Mouse (Mus musculus): Measurements from ENCODE around the gene Dek. TPM values are rescaled to one million over a fixed set of nuclear protein-coding genes. Genes with fewer than 3 reads are reported as not detected.

Dek gene
- polyA plus RNA-seq, 1 experiment from 2014 or later, result 143 TPM

- Histone ChIP-seq H3K36me3 (ENCODE audit: control insufficient read depth, insufficient read depth) (peaks cover 5% of the 10 kb centered on the region; the same call in 1 of the 2 replicates), H3K9ac (replicated peaks; ENCODE audit: low read depth, low read length) (no peak overlapping the region), H3K9me3 (ENCODE audit: control insufficient read depth, low read length) (no peaks in the 10 kb centered on the region), H3K4me1 (replicated peaks; ENCODE audit: control insufficient read depth, insufficient read depth, low read length) (peaks cover 19% of the 10 kb centered on the region), H3K27me3 (replicated peaks; ENCODE audit: control insufficient read depth, insufficient read depth, low read length) (no peaks in the 10 kb centered on the region), H3K27ac (ENCODE audit: low read length) (no peak overlapping the region), H3K4me3 (replicated peaks; ENCODE audit: low read length) (no peak overlapping the region), H3K4me2 (ENCODE audit: low read length) (no peak overlapping the region)
- no peak for ATAC-seq
- WGBS, result 70% methylated on average over 2 of the region's 2 CpGs
These were observed 5.4 kb downstream of the Dek start for GRCm38 (mm10) chr13:47100587-47100986.

- Histone ChIP-seq H3K27ac (ENCODE audit: low read length) (no peak overlapping the region), H3K9ac (replicated peaks; ENCODE audit: low read depth, low read length) (no peak overlapping the region), H3K27me3 (replicated peaks; ENCODE audit: control insufficient read depth, insufficient read depth, low read length) (no peaks in the 10 kb centered on the region), H3K4me2 (ENCODE audit: low read length) (no peak overlapping the region), H3K4me1 (replicated peaks; ENCODE audit: control insufficient read depth, insufficient read depth, low read length) (peaks cover 13% of the 10 kb centered on the region), H3K36me3 (ENCODE audit: control insufficient read depth, insufficient read depth) (peaks cover 5% of the 10 kb centered on the region; the same call in 1 of the 2 replicates), H3K9me3 (ENCODE audit: control insufficient read depth, low read length) (no peaks in the 10 kb centered on the region), H3K4me3 (replicated peaks; ENCODE audit: low read length) (no peak overlapping the region)
- WGBS, result 83% methylated on average over 7 of the region's 7 CpGs
- ATAC-seq, result no peak
These were observed 6.7 kb downstream of the Dek start for GRCm38 (mm10) chr13:47099265-47099664.

- Histone ChIP-seq H3K27me3 (replicated peaks; ENCODE audit: control insufficient read depth, insufficient read depth, low read length) (no peaks in the 10 kb centered on the region), H3K4me2 (ENCODE audit: low read length) (no peak overlapping the region), H3K4me1 (replicated peaks; ENCODE audit: control insufficient read depth, insufficient read depth, low read length) (no peaks in the 10 kb centered on the region), H3K9ac (replicated peaks; ENCODE audit: low read depth, low read length) (no peak overlapping the region), H3K36me3 (ENCODE audit: control insufficient read depth, insufficient read depth) (peaks cover 10% of the 10 kb centered on the region), H3K9me3 (ENCODE audit: control insufficient read depth, low read length) (no peaks in the 10 kb centered on the region), H3K4me3 (replicated peaks; ENCODE audit: low read length) (no peak overlapping the region), H3K27ac (ENCODE audit: low read length) (no peak overlapping the region)
- ATAC-seq, result no peak
- 85% methylated on average over 2 of the region's 2 CpGs for WGBS
These were observed 9.4 kb downstream of the Dek start for GRCm38 (mm10) chr13:47096591-47096990.

- no peaks in the 10 kb centered on the region for H3K4me1 ChIP-seq (replicated peaks; ENCODE audit: control insufficient read depth, insufficient read depth, low read length)
- no peak overlapping the region for H3K4me2 ChIP-seq (ENCODE audit: low read length)
- no peak overlapping the region for H3K4me3 ChIP-seq (replicated peaks; ENCODE audit: low read length)
- H3K9ac ChIP-seq (replicated peaks; ENCODE audit: low read depth, low read length), result no peak overlapping the region
- WGBS, result 95% methylated on average over 2 of the region's 2 CpGs
- H3K9me3 ChIP-seq (ENCODE audit: control insufficient read depth, low read length), result no peaks in the 10 kb centered on the region
- ATAC-seq, result no peak
- no peak overlapping the region for H3K27ac ChIP-seq (ENCODE audit: low read length)
- peaks cover 10% of the 10 kb centered on the region for H3K36me3 ChIP-seq (ENCODE audit: control insufficient read depth, insufficient read depth)
- no peaks in the 10 kb centered on the region for H3K27me3 ChIP-seq (replicated peaks; ENCODE audit: control insufficient read depth, insufficient read depth, low read length)
These were observed 12.2 kb downstream of the Dek start for GRCm38 (mm10) chr13:47093791-47094190.

GRCm38 (mm10) chr13:47089271-47089670 is 16.7 kb downstream of the Dek start:
- Histone ChIP-seq H3K36me3 (ENCODE audit: control insufficient read depth, insufficient read depth) (peaks cover 17% of the 10 kb centered on the region), H3K4me1 (replicated peaks; ENCODE audit: control insufficient read depth, insufficient read depth, low read length) (no peaks in the 10 kb centered on the region), H3K4me2 (ENCODE audit: low read length) (no peak overlapping the region), H3K9ac (replicated peaks; ENCODE audit: low read depth, low read length) (no peak overlapping the region), H3K4me3 (replicated peaks; ENCODE audit: low read length) (no peak overlapping the region), H3K27me3 (replicated peaks; ENCODE audit: control insufficient read depth, insufficient read depth, low read length) (no peaks in the 10 kb centered on the region), H3K27ac (ENCODE audit: low read length) (no peak overlapping the region), H3K9me3 (ENCODE audit: control insufficient read depth, low read length) (no peaks in the 10 kb centered on the region)
- ATAC-seq, result no peak
- WGBS, result 86% methylated on average over 2 of the region's 2 CpGs

GRCm38 (mm10) chr13:47088433-47088832 is 17.6 kb downstream of the Dek start:
- no peaks in the 10 kb centered on the region for H3K4me1 ChIP-seq (replicated peaks; ENCODE audit: control insufficient read depth, insufficient read depth, low read length)
- no peak overlapping the region for H3K4me2 ChIP-seq (ENCODE audit: low read length)
- peaks cover 14% of the 10 kb centered on the region for H3K36me3 ChIP-seq (ENCODE audit: control insufficient read depth, insufficient read depth)
- no peak for ATAC-seq
- no peak overlapping the region for H3K27ac ChIP-seq (ENCODE audit: low read length)
- H3K27me3 ChIP-seq (replicated peaks; ENCODE audit: control insufficient read depth, insufficient read depth, low read length), result no peaks in the 10 kb centered on the region
- no peaks in the 10 kb centered on the region for H3K9me3 ChIP-seq (ENCODE audit: control insufficient read depth, low read length)
- 95% methylated on average over 1 of the region's 1 CpGs for WGBS
- H3K9ac ChIP-seq (replicated peaks; ENCODE audit: low read depth, low read length), result no peak overlapping the region
- no peak overlapping the region for H3K4me3 ChIP-seq (replicated peaks; ENCODE audit: low read length)

- no peaks in the 10 kb centered on the region for H3K4me1 ChIP-seq (replicated peaks; ENCODE audit: control insufficient read depth, insufficient read depth, low read length)
- H3K27ac ChIP-seq (ENCODE audit: low read length), result no peak overlapping the region
- no peaks in the 10 kb centered on the region for H3K9me3 ChIP-seq (ENCODE audit: control insufficient read depth, low read length)
- no peak overlapping the region for H3K4me2 ChIP-seq (ENCODE audit: low read length)
- no peak for ATAC-seq
- H3K4me3 ChIP-seq (replicated peaks; ENCODE audit: low read length), result no peak overlapping the region
- peaks cover 39% of the 10 kb centered on the region for H3K36me3 ChIP-seq (ENCODE audit: control insufficient read depth, insufficient read depth)
- no peaks in the 10 kb centered on the region for H3K27me3 ChIP-seq (replicated peaks; ENCODE audit: control insufficient read depth, insufficient read depth, low read length)
- H3K9ac ChIP-seq (replicated peaks; ENCODE audit: low read depth, low read length), result no peak overlapping the region
- WGBS, result 83% methylated on average over 4 of the region's 4 CpGs
These were observed 25.0 kb downstream of the Dek start for GRCm38 (mm10) chr13:47080905-47081505.

- no peak overlapping the region for H3K4me2 ChIP-seq (ENCODE audit: low read length)
- H3K4me3 ChIP-seq (replicated peaks; ENCODE audit: low read length), result no peak overlapping the region
- H3K9ac ChIP-seq (replicated peaks; ENCODE audit: low read depth, low read length), result no peak overlapping the region
- no peaks in the 10 kb centered on the region for H3K27me3 ChIP-seq (replicated peaks; ENCODE audit: control insufficient read depth, insufficient read depth, low read length)
- H3K27ac ChIP-seq (ENCODE audit: low read length), result no peak overlapping the region
- peaks cover 39% of the 10 kb centered on the region for H3K36me3 ChIP-seq (ENCODE audit: control insufficient read depth, insufficient read depth)
- no peaks in the 10 kb centered on the region for H3K4me1 ChIP-seq (replicated peaks; ENCODE audit: control insufficient read depth, insufficient read depth, low read length)
- H3K9me3 ChIP-seq (ENCODE audit: control insufficient read depth, low read length), result no peaks in the 10 kb centered on the region
- WGBS, result 73% methylated on average over 5 of the region's 5 CpGs
- ATAC-seq, result no peak
These were observed 27.2 kb downstream of the Dek start for GRCm38 (mm10) chr13:47078799-47079198.

- H3K27ac ChIP-seq (ENCODE audit: low read length), result no peak overlapping the region
- no peak overlapping the region for H3K4me2 ChIP-seq (ENCODE audit: low read length)
- no peak overlapping the region for H3K4me3 ChIP-seq (replicated peaks; ENCODE audit: low read length)
- H3K4me1 ChIP-seq (replicated peaks; ENCODE audit: control insufficient read depth, insufficient read depth, low read length), result no peaks in the 10 kb centered on the region
- peaks cover 38% of the 10 kb centered on the region for H3K36me3 ChIP-seq (ENCODE audit: control insufficient read depth, insufficient read depth)
- no peak for ATAC-seq
- no peaks in the 10 kb centered on the region for H3K9me3 ChIP-seq (ENCODE audit: control insufficient read depth, low read length)
- no peaks in the 10 kb centered on the region for H3K27me3 ChIP-seq (replicated peaks; ENCODE audit: control insufficient read depth, insufficient read depth, low read length)
- no peak overlapping the region for H3K9ac ChIP-seq (replicated peaks; ENCODE audit: low read depth, low read length)
These were observed 28.6 kb downstream of the Dek start for GRCm38 (mm10) chr13:47077367-47077766.

GRCm38 (mm10) chr13:47076156-47076555 is 29.8 kb downstream of the Dek start:
- H3K4me2 ChIP-seq (ENCODE audit: low read length), result no peak overlapping the region
- no peak overlapping the region for H3K9ac ChIP-seq (replicated peaks; ENCODE audit: low read depth, low read length)
- H3K9me3 ChIP-seq (ENCODE audit: control insufficient read depth, low read length), result no peaks in the 10 kb centered on the region
- ATAC-seq, result no peak
- H3K36me3 ChIP-seq (ENCODE audit: control insufficient read depth, insufficient read depth), result peaks cover 31% of the 10 kb centered on the region
- 90% methylated on average over 5 of the region's 5 CpGs for WGBS
- no peaks in the 10 kb centered on the region for H3K4me1 ChIP-seq (replicated peaks; ENCODE audit: control insufficient read depth, insufficient read depth, low read length)
- H3K27me3 ChIP-seq (replicated peaks; ENCODE audit: control insufficient read depth, insufficient read depth, low read length), result no peaks in the 10 kb centered on the region
- no peak overlapping the region for H3K27ac ChIP-seq (ENCODE audit: low read length)
- H3K4me3 ChIP-seq (replicated peaks; ENCODE audit: low read length), result no peak overlapping the region

All from forebrain, embryonic 16.5 days (tissue).